Mouse (Mus musculus) hindbrain, postnatal 0 days (tissue): ENCODE measurements around the gene Pax9. TPM values are rescaled to one million over a fixed set of nuclear protein-coding genes. Genes with fewer than 3 reads are reported as not detected.
A peak's percentile ranks its signal among the peaks of the same experiment; 100 is the strongest.

Experiments
- ATAC-seq: fragments of 200-750 bp; cut with Nextera tagmentation; 2 replicates; pipeline ENCODE4 v1.8.0; 2017; ENCODE audit warnings: mild to moderate bottlenecking, moderate TSS enrichment, moderate library complexity
- DNase-seq: peaks from one replicate; pipeline ENCODE4 v3.0.0-alpha.2; 2015; ENCODE audit warnings: low spot score
- H3K27ac ChIP-seq: fragments of 300-500 bp; sonication (generic); 2 replicates; pipeline ENCODE4 v1.5.1; 2014; ENCODE audit warnings: mild to moderate bottlenecking
- H3K27me3 ChIP-seq: fragments of 300-500 bp; sonication (generic); 2 replicates; pipeline ENCODE4 v1.6.1; 2014; ENCODE audit warnings: low read length, mixed read lengths; ENCODE audit not compliant: insufficient read depth
- H3K36me3 ChIP-seq: fragments of 300-500 bp; sonication (generic); 2 replicates; pipeline ENCODE4 v1.6.1; 2014; ENCODE audit warnings: low read length, mixed read lengths; ENCODE audit not compliant: insufficient read depth
- H3K4me1 ChIP-seq: fragments of 300-500 bp; sonication (generic); 2 replicates; pipeline ENCODE4 v1.6.1; 2014; ENCODE audit warnings: antibody characterized with exemption, low read length, mixed read lengths; ENCODE audit not compliant: insufficient read depth
- H3K4me2 ChIP-seq: fragments of 300-500 bp; sonication (generic); 2 replicates; pipeline ENCODE4 v1.6.1; 2014; ENCODE audit warnings: low read depth, mild to moderate bottlenecking, low read length, moderate library complexity, mixed read lengths
- H3K4me3 ChIP-seq: fragments of 300-500 bp; sonication (generic); 2 replicates; pipeline ENCODE4 v1.5.1; 2014; ENCODE audit warnings: low read length
- H3K9ac ChIP-seq: fragments of 300-500 bp; sonication (generic); replicated peaks from 2 replicates; pipeline ENCODE4 v1.6.1; 2014; ENCODE audit warnings: mild to moderate bottlenecking, low read length, moderate library complexity, mixed read lengths
- H3K9me3 ChIP-seq: fragments of 300-500 bp; sonication (generic); 2 replicates; pipeline ENCODE4 v1.6.1; 2016; ENCODE audit warnings: low read length, mixed read lengths
- CTCF ChIP-seq: IDR thresholded peaks from 2 replicates; pipeline ENCODE4 v1.5.1; 2016; ENCODE audit warnings: antibody characterized with exemption, control low read depth, low read depth
- WGBS: fragments of 180-500 bp; shearing (Covaris S2); extraction: QIAGEN DNeasy Blood & Tissue Kit; methylation state at CpG from one replicate; pipeline ENCODE4 v1.1.7; 2014; 5-methylcytosine and 5-hydroxymethylcytosine counted together
- polyA plus RNA-seq: library from polyadenylated mRNA; unstranded; fragments of >200 nt; fragmentation: Nextera tagmentation; extraction: Ambion mirVana; gene quantifications from 2 replicates; pipeline ENCODE4 v1.2.1, GENCODE M21; 2015
- total RNA-seq: library from RNA; depleted of rRNA; stranded (reverse); fragments of >200 nt; gene quantifications from 2 replicates; pipeline ENCODE4 v1.2.3, GENCODE M21; 2014

The Pax9 gene
- total and polyA plus RNA-seq, 2 experiments from 2014 or later: not detected

GRCm38 (mm10) chr12:56692536-56692935 lies 969 bp downstream of the Pax9 start:
- no peak for TF ChIP-seq CTCF
- Histone ChIP-seq H3K4me2 (no peak overlapping the region), H3K9ac (no peak overlapping the region), H3K36me3 (no peaks in the 10 kb centered on the region), H3K4me3 (no peak overlapping the region), H3K27me3 (peaks cover 96% of the 10 kb centered on the region), H3K4me1 (no peaks in the 10 kb centered on the region), H3K9me3 (no peaks in the 10 kb centered on the region), H3K27ac (no peak overlapping the region)
- 3% methylated on average over 19 of the region's 19 CpGs for WGBS
- ATAC-seq (no peak), DNase-seq (no peak)

- Histone ChIP-seq H3K9ac (no peak overlapping the region), H3K9me3 (no peaks in the 10 kb centered on the region), H3K4me3 (no peak overlapping the region), H3K4me2 (no peak overlapping the region), H3K27ac (no peak overlapping the region), H3K36me3 (no peaks in the 10 kb centered on the region), H3K27me3 (peaks cover 98% of the 10 kb centered on the region), H3K4me1 (no peaks in the 10 kb centered on the region)
- TF ChIP-seq CTCF: no peak
- DNase-seq (no peak), ATAC-seq (no peak)
- WGBS: 8% methylated on average over 14 of the region's 14 CpGs
Measured at GRCm38 (mm10) chr12:56693411-56694098, 2.0 kb downstream of the Pax9 start.

GRCm38 (mm10) chr12:56694361-56694760 lies 2.8 kb downstream of the Pax9 start:
- H3K9me3 ChIP-seq: no peaks in the 10 kb centered on the region
- no peak overlapping the region for H3K4me2 ChIP-seq
- peaks cover 97% of the 10 kb centered on the region for H3K27me3 ChIP-seq
- H3K4me1 ChIP-seq: no peaks in the 10 kb centered on the region
- H3K9ac ChIP-seq: no peak overlapping the region
- no peak for DNase-seq
- no peaks in the 10 kb centered on the region for H3K36me3 ChIP-seq
- 3% methylated on average over 14 of the region's 14 CpGs for WGBS
- no peak overlapping the region for H3K27ac ChIP-seq
- H3K4me3 ChIP-seq: no peak overlapping the region
- no peak for TF ChIP-seq CTCF
- no peak for ATAC-seq

DNA sequence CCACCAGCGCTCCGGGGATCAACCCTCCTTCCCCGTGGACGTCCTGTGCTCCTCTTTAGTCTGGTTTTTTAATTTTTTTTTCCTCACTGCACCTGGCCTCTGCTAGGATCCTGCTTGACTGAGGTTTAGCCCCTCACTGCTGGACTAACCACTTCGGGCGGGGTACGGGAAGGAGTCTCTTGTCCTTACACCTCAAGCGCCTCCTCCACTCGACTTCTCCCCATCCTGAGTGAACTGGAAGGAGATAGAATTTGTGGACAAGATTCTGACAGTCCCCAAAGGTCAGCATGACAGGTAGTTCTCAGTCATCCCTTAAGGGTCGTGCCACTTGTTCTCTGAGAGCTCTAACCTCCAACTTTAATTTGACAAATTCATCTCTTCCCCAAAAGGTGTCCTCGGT lies 3.4 kb downstream of the Pax9 start:
- WGBS: 2% methylated on average over 11 of the region's 11 CpGs
- no peak for TF ChIP-seq CTCF
- H3K4me3 ChIP-seq: peak overlapping the region; percentile 18; the same call in 1 of the 2 replicates
- H3K9ac ChIP-seq: no peak overlapping the region
- H3K4me2 ChIP-seq: peak overlapping the region; percentile 44
- peaks cover 97% of the 10 kb centered on the region for H3K27me3 ChIP-seq
- no peaks in the 10 kb centered on the region for H3K9me3 ChIP-seq
- ATAC-seq (no peak), DNase-seq (no peak)
- H3K27ac ChIP-seq: no peak overlapping the region
- no peaks in the 10 kb centered on the region for H3K4me1 ChIP-seq
- no peaks in the 10 kb centered on the region for H3K36me3 ChIP-seq

GRCm38 (mm10) chr12:56695358-56696173 lies 4.0 kb downstream of the Pax9 start:
- DNase-seq (peak; percentile 63), ATAC-seq (peak; percentile 87)
- Histone ChIP-seq H3K9me3 (no peaks in the 10 kb centered on the region), H3K4me3 (peak overlapping the region; percentile 18), H3K9ac (no peak overlapping the region), H3K27me3 (peaks cover 97% of the 10 kb centered on the region), H3K27ac (no peak overlapping the region), H3K4me1 (no peaks in the 10 kb centered on the region), H3K4me2 (peak overlapping the region; percentile 44), H3K36me3 (no peaks in the 10 kb centered on the region)
- TF ChIP-seq CTCF: no peak
- WGBS: under 1% methylated on average over 41 of the region's 41 CpGs

DNA sequence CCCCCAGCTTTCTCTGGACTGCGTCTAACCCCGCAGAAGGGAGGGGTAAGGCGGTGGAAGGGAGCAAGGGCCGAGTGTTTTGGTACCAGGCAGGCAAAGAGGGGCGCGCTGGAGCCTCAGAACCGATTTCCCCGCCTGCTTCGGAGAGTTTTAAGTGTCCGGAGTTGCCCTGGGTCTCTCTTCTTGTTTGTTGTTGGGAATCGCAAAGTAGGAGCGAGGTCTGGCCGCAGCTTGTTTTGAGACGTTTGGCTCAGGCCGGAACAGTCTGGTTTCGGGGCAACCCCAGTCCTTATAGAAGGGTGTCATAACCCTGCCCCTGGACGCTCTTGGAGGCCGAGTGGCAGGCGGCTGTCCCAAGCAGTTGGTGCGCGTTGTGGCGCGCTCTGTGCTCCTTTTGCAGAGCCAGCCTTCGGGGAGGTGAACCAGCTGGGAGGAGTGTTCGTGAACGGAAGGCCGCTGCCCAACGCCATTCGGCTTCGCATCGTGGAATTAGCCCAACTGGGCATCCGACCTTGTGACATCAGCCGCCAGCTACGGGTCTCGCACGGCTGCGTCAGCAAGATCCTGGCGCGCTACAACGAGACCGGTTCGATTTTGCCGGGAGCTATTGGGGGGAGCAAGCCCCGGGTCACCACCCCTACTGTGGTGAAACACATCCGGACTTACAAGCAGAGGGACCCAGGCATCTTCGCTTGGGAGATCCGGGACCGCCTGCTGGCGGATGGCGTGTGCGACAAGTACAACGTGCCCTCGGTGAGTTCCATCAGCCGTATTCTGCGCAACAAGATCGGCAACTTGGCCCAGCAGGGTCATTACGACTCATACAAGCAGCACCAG lies 4.8 kb downstream of the Pax9 start:
- no peak for TF ChIP-seq CTCF
- DNase-seq: no peak
- no peaks in the 10 kb centered on the region for H3K36me3 ChIP-seq
- no peak overlapping the region for H3K9ac ChIP-seq
- peaks cover 96% of the 10 kb centered on the region for H3K27me3 ChIP-seq
- WGBS: under 1% methylated on average over 57 of the region's 57 CpGs
- peak overlapping the region; percentile 15 for H3K4me3 ChIP-seq
- no peaks in the 10 kb centered on the region for H3K4me1 ChIP-seq
- H3K27ac ChIP-seq: no peak overlapping the region
- no peak for ATAC-seq
- H3K4me2 ChIP-seq: peak overlapping the region; percentile 44
- no peaks in the 10 kb centered on the region for H3K9me3 ChIP-seq
